Mouse (Mus musculus) hindbrain, postnatal 0 days (tissue): ENCODE measurements around the gene Nr6a1. TPM values are rescaled to one million over a fixed set of nuclear protein-coding genes. Genes with fewer than 3 reads are reported as not detected.

ENCODE experiments used
- ATAC-seq: fragments of 200-750 bp; cut with Nextera tagmentation; 2 replicates; pipeline ENCODE4 v1.8.0; 2017; ENCODE audit warnings: mild to moderate bottlenecking, moderate TSS enrichment, moderate library complexity
- DNase-seq: peaks from one replicate; pipeline ENCODE4 v3.0.0-alpha.2; 2015; ENCODE audit warnings: low spot score
- H3K27ac ChIP-seq: fragments of 300-500 bp; sonication (generic); 2 replicates; pipeline ENCODE4 v1.5.1; 2014; ENCODE audit warnings: mild to moderate bottlenecking
- H3K27me3 ChIP-seq: fragments of 300-500 bp; sonication (generic); 2 replicates; pipeline ENCODE4 v1.6.1; 2014; ENCODE audit warnings: low read length, mixed read lengths; ENCODE audit not compliant: insufficient read depth
- H3K36me3 ChIP-seq: fragments of 300-500 bp; sonication (generic); 2 replicates; pipeline ENCODE4 v1.6.1; 2014; ENCODE audit warnings: low read length, mixed read lengths; ENCODE audit not compliant: insufficient read depth
- H3K4me1 ChIP-seq: fragments of 300-500 bp; sonication (generic); 2 replicates; pipeline ENCODE4 v1.6.1; 2014; ENCODE audit warnings: antibody characterized with exemption, low read length, mixed read lengths; ENCODE audit not compliant: insufficient read depth
- H3K4me2 ChIP-seq: fragments of 300-500 bp; sonication (generic); 2 replicates; pipeline ENCODE4 v1.6.1; 2014; ENCODE audit warnings: low read depth, mild to moderate bottlenecking, low read length, moderate library complexity, mixed read lengths
- H3K4me3 ChIP-seq: fragments of 300-500 bp; sonication (generic); 2 replicates; pipeline ENCODE4 v1.5.1; 2014; ENCODE audit warnings: low read length
- H3K9ac ChIP-seq: fragments of 300-500 bp; sonication (generic); replicated peaks from 2 replicates; pipeline ENCODE4 v1.6.1; 2014; ENCODE audit warnings: mild to moderate bottlenecking, low read length, moderate library complexity, mixed read lengths
- H3K9me3 ChIP-seq: fragments of 300-500 bp; sonication (generic); 2 replicates; pipeline ENCODE4 v1.6.1; 2016; ENCODE audit warnings: low read length, mixed read lengths
- CTCF ChIP-seq: IDR thresholded peaks from 2 replicates; pipeline ENCODE4 v1.5.1; 2016; ENCODE audit warnings: antibody characterized with exemption, control low read depth, low read depth
- WGBS: fragments of 180-500 bp; shearing (Covaris S2); extraction: QIAGEN DNeasy Blood & Tissue Kit; methylation state at CpG from one replicate; pipeline ENCODE4 v1.1.7; 2014; 5-methylcytosine and 5-hydroxymethylcytosine counted together
- polyA plus RNA-seq: library from polyadenylated mRNA; unstranded; fragments of >200 nt; fragmentation: Nextera tagmentation; extraction: Ambion mirVana; gene quantifications from 2 replicates; pipeline ENCODE4 v1.2.1, GENCODE M21; 2015
- total RNA-seq: library from RNA; depleted of rRNA; stranded (reverse); fragments of >200 nt; gene quantifications from 2 replicates; pipeline ENCODE4 v1.2.3, GENCODE M21; 2014

Gene Nr6a1
- total and polyA plus RNA-seq, 2 experiments from 2014 or later = 1.6 to 9.0 TPM

DNA sequence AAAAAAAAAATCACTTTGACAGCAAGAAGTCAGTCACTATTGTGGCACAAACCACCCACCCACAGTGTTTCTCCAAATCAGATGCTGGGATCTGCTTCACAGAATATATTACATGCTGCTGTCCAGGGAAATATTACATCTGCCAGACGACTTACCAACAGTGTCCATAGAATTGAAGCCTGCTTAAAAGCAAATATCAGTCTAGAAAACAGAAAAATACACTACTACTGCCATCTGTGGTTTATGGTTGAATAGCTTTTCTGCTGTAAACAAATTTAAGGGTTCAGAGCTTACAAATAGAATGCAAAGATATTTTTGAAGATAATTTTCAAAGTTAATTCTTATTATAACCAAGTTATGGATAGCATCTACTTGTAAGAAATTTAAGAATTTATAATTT lies 6.1 kb downstream of the Nr6a1 start:
- ATAC-seq (no peak), DNase-seq (no peak)
- Histone ChIP-seq H3K4me3 (no peak overlapping the region), H3K4me1 (no peaks in the 10 kb centered on the region), H3K36me3 (no peaks in the 10 kb centered on the region), H3K27ac (no peak overlapping the region), H3K27me3 (no peaks in the 10 kb centered on the region), H3K9me3 (no peaks in the 10 kb centered on the region), H3K4me2 (no peak overlapping the region), H3K9ac (no peak overlapping the region)
- TF ChIP-seq CTCF = no peak
- 10% methylated on average over 1 of the region's 1 CpGs for WGBS

DNA sequence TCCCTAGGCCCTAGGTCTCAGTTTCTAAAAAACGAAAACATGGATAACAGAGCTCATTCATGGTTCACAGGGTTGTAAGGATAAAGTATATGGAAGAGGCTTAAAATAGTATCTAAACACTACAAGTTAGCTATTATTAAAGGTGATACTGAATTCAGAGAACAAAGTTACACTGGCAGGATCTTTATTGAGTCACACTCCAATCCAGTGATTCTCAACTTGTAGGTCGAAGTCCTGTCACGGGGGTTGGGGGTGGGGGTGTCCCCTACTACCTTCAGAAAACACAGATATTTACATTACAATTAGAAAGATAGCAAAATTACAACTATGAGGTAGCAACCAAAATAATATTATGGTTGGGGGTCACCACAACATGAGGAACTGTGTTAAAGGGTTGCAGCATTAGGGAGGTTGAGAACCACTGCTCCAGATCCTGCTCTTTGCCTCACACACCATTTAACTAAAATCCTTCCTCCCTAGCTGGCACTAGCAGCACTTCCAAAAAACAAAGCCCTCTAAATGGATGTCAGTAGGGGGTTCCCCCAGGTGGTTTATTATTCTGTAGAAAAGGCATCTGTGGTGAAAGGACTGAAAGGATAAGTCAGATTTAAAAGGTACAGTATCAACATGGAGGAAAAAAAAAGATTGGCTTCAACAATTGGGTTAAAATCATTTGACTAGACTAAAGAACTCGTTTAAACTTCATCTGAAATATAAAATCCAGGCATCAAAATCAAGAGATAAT lies 10.4 kb downstream of the Nr6a1 start:
- Histone ChIP-seq H3K9me3 (no peaks in the 10 kb centered on the region), H3K27me3 (no peaks in the 10 kb centered on the region), H3K4me3 (no peak overlapping the region), H3K4me2 (no peak overlapping the region), H3K36me3 (no peaks in the 10 kb centered on the region), H3K27ac (no peak overlapping the region), H3K9ac (no peak overlapping the region), H3K4me1 (no peaks in the 10 kb centered on the region)
- TF ChIP-seq CTCF = no peak
- 35% methylated on average over 4 of the region's 4 CpGs for WGBS
- DNase-seq = no peak
- ATAC-seq = no peak

DNA sequence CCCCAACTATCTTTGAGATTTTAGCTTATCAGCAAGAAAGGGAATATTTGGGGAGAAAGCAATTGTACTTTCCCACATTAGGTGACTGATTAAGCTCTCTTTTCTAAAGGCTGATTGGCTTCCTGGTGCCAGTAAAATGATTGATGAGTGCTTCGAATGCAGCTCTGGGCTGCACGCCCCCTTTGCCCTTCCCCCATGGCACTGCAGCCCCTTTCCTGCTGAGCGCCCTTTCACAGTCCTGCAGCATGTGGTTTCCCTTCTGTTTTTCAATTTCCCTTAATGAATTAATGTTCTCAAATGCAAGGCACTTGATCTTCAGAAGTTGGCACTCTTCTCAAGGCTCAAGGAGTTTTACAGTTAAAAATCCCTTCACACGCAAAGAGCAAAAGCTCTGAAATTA lies 12.5 kb downstream of the Nr6a1 start:
- H3K4me2 ChIP-seq = no peak overlapping the region
- H3K4me3 ChIP-seq = no peak overlapping the region
- H3K36me3 ChIP-seq = no peaks in the 10 kb centered on the region
- no peak overlapping the region for H3K27ac ChIP-seq
- H3K9ac ChIP-seq = no peak overlapping the region
- no peaks in the 10 kb centered on the region for H3K4me1 ChIP-seq
- DNase-seq = peak; percentile 31
- H3K9me3 ChIP-seq = no peaks in the 10 kb centered on the region
- H3K27me3 ChIP-seq = no peaks in the 10 kb centered on the region
- TF ChIP-seq CTCF = no peak
- WGBS = 25% methylated on average over 4 of the region's 4 CpGs
- no peak for ATAC-seq

DNA sequence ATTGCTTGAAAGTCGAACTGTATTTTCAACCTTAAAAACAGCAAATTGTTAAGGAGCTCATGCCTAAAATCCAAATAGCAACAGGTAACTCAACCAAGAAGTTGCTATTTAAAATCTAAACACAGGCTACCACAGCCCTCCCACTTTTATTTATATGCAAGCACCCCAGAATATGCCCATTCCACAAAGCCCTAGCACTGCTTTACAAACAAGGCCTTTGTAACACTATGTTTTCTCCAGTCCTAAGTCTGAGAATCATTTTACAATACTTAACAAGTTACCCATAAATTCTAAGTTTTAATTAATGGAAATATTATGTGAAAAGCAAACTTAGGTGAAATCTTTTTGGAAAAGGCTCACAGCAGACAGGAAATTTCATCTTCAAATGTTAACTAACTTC lies 13.0 kb downstream of the Nr6a1 start:
- Histone ChIP-seq H3K27me3 (no peaks in the 10 kb centered on the region), H3K4me2 (no peak overlapping the region), H3K9me3 (no peaks in the 10 kb centered on the region), H3K9ac (no peak overlapping the region), H3K4me1 (no peaks in the 10 kb centered on the region), H3K36me3 (no peaks in the 10 kb centered on the region), H3K27ac (no peak overlapping the region), H3K4me3 (no peak overlapping the region)
- ATAC-seq = no peak
- no peak for DNase-seq
- 24% methylated on average over 1 of the region's 1 CpGs for WGBS
- no peak for TF ChIP-seq CTCF

DNA sequence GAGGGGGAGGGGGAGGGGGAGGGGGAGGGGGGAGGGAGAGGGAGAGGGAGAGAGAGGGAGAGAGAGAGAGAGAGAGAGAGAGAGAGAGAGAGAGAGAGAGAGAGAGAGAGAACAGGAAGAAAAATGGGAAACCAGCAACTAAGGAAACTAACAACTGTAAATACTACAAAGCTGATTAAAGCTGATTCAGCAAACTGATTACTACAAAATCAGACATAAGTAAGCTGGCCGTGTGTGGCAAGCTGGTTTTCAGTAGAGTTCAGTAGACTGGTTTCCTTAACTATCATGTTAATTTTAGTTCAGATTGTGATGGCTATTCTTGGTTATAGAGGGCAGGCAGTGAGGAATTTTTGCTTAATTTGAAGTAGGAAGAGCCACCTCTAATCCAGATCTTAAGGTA lies 18.9 kb downstream of the Nr6a1 start:
- no peaks in the 10 kb centered on the region for H3K27me3 ChIP-seq
- WGBS = 71% methylated on average over 1 of the region's 1 CpGs
- H3K4me2 ChIP-seq = no peak overlapping the region
- TF ChIP-seq CTCF = no peak
- H3K9ac ChIP-seq = no peak overlapping the region
- H3K4me1 ChIP-seq = no peaks in the 10 kb centered on the region; the same call in 1 of the 2 replicates
- H3K27ac ChIP-seq = no peak overlapping the region
- H3K4me3 ChIP-seq = no peak overlapping the region
- no peaks in the 10 kb centered on the region for H3K9me3 ChIP-seq
- ATAC-seq (no peak), DNase-seq (no peak)
- no peaks in the 10 kb centered on the region for H3K36me3 ChIP-seq

DNA sequence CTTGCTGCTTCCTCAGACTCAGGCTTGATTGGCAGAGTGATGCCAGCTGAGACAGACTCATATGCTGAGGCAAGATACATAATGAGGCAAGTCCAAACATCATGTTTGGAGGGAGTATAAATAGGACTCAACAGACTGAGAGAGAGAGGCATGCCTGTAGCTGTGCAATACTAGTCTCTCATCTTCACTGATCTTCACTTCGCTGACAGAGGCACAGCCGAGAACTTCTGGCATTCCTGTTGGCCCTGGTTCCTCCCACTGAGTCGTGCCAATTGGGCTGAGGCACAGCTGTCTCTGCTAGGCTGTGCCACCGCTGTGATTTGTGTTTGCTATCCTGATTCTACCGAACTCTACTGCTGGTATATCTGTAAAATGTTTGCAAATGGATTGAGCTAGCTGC lies 21.4 kb downstream of the Nr6a1 start:
- Histone ChIP-seq H3K9ac (no peak overlapping the region), H3K27ac (no peak overlapping the region), H3K4me2 (no peak overlapping the region), H3K9me3 (no peaks in the 10 kb centered on the region), H3K4me3 (no peak overlapping the region), H3K36me3 (no peaks in the 10 kb centered on the region), H3K4me1 (no peaks in the 10 kb centered on the region; the same call in 1 of the 2 replicates), H3K27me3 (no peaks in the 10 kb centered on the region)
- ATAC-seq (no peak), DNase-seq (no peak)
- WGBS = 56% methylated on average over 5 of the region's 5 CpGs
- no peak for TF ChIP-seq CTCF

DNA sequence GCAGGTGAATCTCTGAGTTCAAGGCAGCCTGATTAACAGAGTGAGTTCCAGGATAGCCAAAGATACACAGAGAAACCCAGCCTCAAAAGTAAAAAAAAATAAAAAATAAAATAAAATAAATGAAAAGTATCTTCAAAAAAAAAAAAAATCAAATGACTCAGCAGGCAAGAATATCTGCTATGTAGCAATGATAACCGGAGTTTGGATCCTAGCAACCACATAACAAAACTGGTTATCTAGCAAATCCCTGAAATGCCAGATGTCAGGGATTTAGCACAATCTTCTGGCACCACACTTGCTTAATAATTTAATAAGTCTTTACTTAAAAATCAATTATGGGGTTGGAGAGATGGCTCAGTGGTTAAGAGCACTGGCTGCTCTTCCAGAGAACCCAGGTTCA lies 23.2 kb downstream of the Nr6a1 start:
- H3K9ac ChIP-seq = no peak overlapping the region
- DNase-seq = no peak
- H3K4me2 ChIP-seq = no peak overlapping the region
- no peak overlapping the region for H3K4me3 ChIP-seq
- no peaks in the 10 kb centered on the region; the same call in 1 of the 2 replicates for H3K4me1 ChIP-seq
- no peak for ATAC-seq
- TF ChIP-seq CTCF = no peak
- no peaks in the 10 kb centered on the region for H3K27me3 ChIP-seq
- H3K9me3 ChIP-seq = no peaks in the 10 kb centered on the region
- 72% methylated on average over 1 of the region's 1 CpGs for WGBS
- no peak overlapping the region for H3K27ac ChIP-seq
- no peaks in the 10 kb centered on the region for H3K36me3 ChIP-seq
